Mouse (Mus musculus): ENCODE data around the gene Eif5a. TPM values are rescaled to one million over a fixed set of nuclear protein-coding genes. Genes with fewer than 3 reads are reported as not detected.

Gene Eif5a
- polyA plus RNA-seq, 1 experiment from 2014 or later, result 1,022 TPM

GRCm38 (mm10) chr11:69939181-69939580 lies 17.4 kb upstream of the Eif5a start:
- 68% methylated on average over 5 of the region's 5 CpGs for WGBS
- peaks cover 30% of the 10 kb centered on the region for H3K27me3 ChIP-seq (replicated peaks)
- no peak for ATAC-seq (replicated peaks)
- H3K9ac ChIP-seq, result no peak overlapping the region
- H3K9me3 ChIP-seq, result no peaks in the 10 kb centered on the region
- H3K36me3 ChIP-seq (replicated peaks), result no peaks in the 10 kb centered on the region
- no peak overlapping the region for H3K4me2 ChIP-seq
- peaks cover 23% of the 10 kb centered on the region for H3K4me1 ChIP-seq
- no peak overlapping the region for H3K27ac ChIP-seq
- no peak overlapping the region for H3K4me3 ChIP-seq

DNA sequence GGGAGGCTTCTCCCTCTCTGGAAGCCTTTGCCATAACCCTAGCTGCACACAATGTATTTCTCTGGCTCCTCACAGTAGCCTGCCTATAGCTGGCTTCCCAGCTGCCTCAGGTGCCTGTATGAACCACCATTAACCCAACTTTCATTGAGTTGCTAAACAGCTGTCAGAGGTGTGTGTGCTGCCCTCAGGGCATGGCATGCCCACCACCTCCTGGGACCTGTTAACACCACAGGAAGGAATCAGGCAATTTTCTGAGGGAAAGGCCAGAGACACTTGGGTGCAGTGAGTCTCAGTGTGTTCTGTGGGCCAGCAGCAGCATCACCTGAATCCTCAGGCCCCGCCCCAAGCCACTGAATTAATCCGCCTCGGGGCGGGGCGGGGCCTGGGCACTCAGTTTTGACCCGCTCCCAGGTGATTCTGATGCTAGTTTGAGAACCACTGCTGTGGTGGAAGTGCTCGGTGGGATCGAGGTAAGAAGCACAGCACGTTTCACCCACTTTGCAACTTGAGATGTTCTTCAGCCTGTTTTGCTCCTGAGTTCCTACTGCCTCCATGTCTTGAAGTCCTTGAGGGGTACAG lies 16.7 kb upstream of the Eif5a start:
- Histone ChIP-seq H3K27ac (no peak overlapping the region), H3K9ac (no peak overlapping the region), H3K4me2 (no peak overlapping the region), H3K4me3 (no peak overlapping the region), H3K36me3 (replicated peaks) (no peaks in the 10 kb centered on the region), H3K9me3 (no peaks in the 10 kb centered on the region), H3K27me3 (replicated peaks) (peaks cover 30% of the 10 kb centered on the region), H3K4me1 (peaks cover 23% of the 10 kb centered on the region)
- ATAC-seq (replicated peaks), result no peak
- 23% methylated on average over 9 of the region's 9 CpGs for WGBS

- Histone ChIP-seq H3K27ac (no peak overlapping the region), H3K4me1 (peaks cover 23% of the 10 kb centered on the region), H3K4me2 (no peak overlapping the region), H3K9me3 (no peaks in the 10 kb centered on the region), H3K9ac (no peak overlapping the region), H3K27me3 (replicated peaks) (peaks cover 30% of the 10 kb centered on the region), H3K36me3 (replicated peaks) (no peaks in the 10 kb centered on the region), H3K4me3 (no peak overlapping the region)
- ATAC-seq (replicated peaks), result no peak
- WGBS, result 66% methylated on average over 5 of the region's 5 CpGs
These were observed 16.1 kb upstream of the Eif5a start for GRCm38 (mm10) chr11:69937834-69938233.

- peaks cover 30% of the 10 kb centered on the region for H3K27me3 ChIP-seq (replicated peaks)
- WGBS, result 37% methylated on average over 4 of the region's 4 CpGs
- ATAC-seq (replicated peaks), result no peak
These were observed 15.6 kb upstream of the Eif5a start for GRCm38 (mm10) chr11:69937385-69937784.

DNA sequence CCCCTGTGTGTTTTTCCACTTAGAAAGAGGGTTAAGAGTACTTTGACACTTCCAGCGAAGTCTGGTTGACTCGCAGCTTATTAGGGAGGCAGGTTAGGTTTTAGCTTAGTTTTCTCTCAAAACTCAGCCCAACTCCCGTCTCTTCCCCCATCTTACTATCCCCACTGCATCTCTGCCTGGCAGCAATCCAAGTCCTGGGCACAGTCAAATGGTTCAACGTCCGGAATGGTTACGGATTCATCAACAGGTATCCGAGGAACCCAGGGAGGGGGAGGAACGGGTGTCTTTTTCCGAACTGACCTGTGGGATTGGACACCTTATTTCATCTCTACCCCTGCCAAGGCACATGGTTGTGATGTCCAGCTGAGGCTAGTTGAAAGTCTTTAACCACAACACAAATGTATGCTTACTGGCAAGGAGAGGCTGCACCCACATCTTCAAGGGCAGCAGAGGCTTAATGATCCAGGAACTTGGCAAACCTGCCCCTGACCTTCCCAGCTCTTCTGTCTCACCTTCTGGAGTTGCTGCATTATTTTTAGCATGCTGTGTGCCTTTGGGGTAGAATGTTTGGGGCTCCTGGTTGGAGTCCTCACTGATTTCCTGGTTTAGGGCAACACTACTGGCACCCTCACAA lies 15.1 kb upstream of the Eif5a start:
- Histone ChIP-seq H3K9ac (0 out of 2 replicates have a peak overlapping the region, but pooled peaks have one; percentile 40), H3K4me2 (peak overlapping the region; percentile 100), H3K27ac (no peak overlapping the region), H3K27me3 (replicated peaks) (peaks cover 30% of the 10 kb centered on the region), H3K36me3 (replicated peaks) (no peaks in the 10 kb centered on the region), H3K4me1 (peaks cover 23% of the 10 kb centered on the region), H3K4me3 (peak overlapping the region; percentile 63; the same call in 1 of the 2 replicates), H3K9me3 (no peaks in the 10 kb centered on the region)
- 40% methylated on average over 9 of the region's 9 CpGs for WGBS
- ATAC-seq (replicated peaks), result no peak

More at GRCm38 (mm10) chr11:69937385-69937784, 15.6 kb upstream of the Eif5a start:
- Histone ChIP-seq H3K4me1 (peaks cover 23% of the 10 kb centered on the region), H3K9ac (no peak overlapping the region), H3K4me3 (no peak overlapping the region), H3K27ac (no peak overlapping the region), H3K36me3 (replicated peaks) (no peaks in the 10 kb centered on the region), H3K9me3 (no peaks in the 10 kb centered on the region), H3K4me2 (no peak overlapping the region)

DNA sequence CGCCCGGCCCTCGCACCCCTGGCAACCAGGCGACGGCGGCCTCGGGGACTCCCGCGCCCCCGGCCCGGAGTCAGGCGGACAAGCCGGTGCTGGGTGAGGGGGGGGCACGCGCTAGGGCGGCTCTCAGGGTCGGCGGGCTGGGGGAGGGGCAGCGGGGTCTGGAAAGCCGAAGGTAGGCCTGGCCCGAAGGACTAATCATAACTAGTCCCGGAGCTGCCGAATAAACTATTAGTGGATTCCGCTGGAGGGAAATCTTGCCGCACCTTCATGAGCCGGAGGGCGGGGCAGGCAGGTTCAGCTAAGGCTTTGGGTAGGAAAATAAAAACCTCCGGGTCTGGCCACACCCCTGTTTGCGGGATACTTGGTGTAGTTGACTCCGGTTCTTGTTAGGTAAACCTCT lies 14.4 kb upstream of the Eif5a start:
- Histone ChIP-seq H3K27me3 (replicated peaks) (peaks cover 30% of the 10 kb centered on the region), H3K4me2 (peak overlapping the region; percentile 100), H3K4me3 (peak overlapping the region; percentile 63), H3K9me3 (no peaks in the 10 kb centered on the region), H3K36me3 (replicated peaks) (no peaks in the 10 kb centered on the region), H3K9ac (peak overlapping the region; percentile 40), H3K4me1 (peaks cover 23% of the 10 kb centered on the region), H3K27ac (peak overlapping the region; percentile 39; the same call in 1 of the 2 replicates)
- 1% methylated on average over 30 of the region's 30 CpGs for WGBS
- ATAC-seq (replicated peaks), result peak; percentile 11; the same call in 1 of the 2 replicates

- H3K4me2 ChIP-seq, result peak within 1 kb of the TSS; percentile 100
- 3% methylated on average over 37 of the region's 62 CpGs for WGBS
- peak; percentile 93 for ATAC-seq (replicated peaks)
- no peaks in the 10 kb centered on the region for H3K36me3 ChIP-seq (replicated peaks)
- H3K9me3 ChIP-seq, result no peaks in the 10 kb centered on the region
- H3K9ac ChIP-seq, result peak within 1 kb of the TSS; percentile 40
- H3K4me3 ChIP-seq, result peak within 1 kb of the TSS; percentile 63
- peaks cover 23% of the 10 kb centered on the region for H3K4me1 ChIP-seq
- H3K27ac ChIP-seq, result peak within 1 kb of the TSS; percentile 39; the same call in 1 of the 2 replicates
- peaks cover 30% of the 10 kb centered on the region for H3K27me3 ChIP-seq (replicated peaks)
These were observed 13.6 kb upstream of the Eif5a start, which contains the start of gene Ybx2 for GRCm38 (mm10) chr11:69935137-69935879. Ybx2 (plus strand) TSS chr11:69935796.

DNA sequence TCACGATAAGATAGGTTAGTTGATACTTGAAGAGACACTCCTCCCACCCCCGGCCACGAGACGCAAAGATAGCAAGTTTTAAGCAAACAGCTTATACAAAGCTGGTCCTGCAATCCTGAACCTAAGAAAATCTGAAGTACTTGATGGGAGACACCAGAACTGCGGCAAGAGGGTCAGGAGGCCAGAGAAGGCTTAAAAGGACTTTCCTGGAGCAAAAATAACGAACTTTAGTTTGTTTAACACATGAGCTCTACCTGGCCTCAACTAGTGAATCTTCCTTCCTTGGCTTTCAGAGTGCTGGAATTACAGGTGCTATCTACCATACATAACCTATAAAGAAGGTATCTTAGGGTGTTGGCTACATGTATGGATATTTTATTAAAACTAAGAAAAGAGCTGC lies 12.9 kb upstream of the Eif5a start:
- no peak overlapping the region for H3K9ac ChIP-seq
- WGBS, result 18% methylated on average over 6 of the region's 6 CpGs
- peak overlapping the region; percentile 100 for H3K4me2 ChIP-seq
- ATAC-seq (replicated peaks), result no peak
- no peaks in the 10 kb centered on the region for H3K9me3 ChIP-seq
- peaks cover 23% of the 10 kb centered on the region for H3K4me1 ChIP-seq
- H3K4me3 ChIP-seq, result no peak overlapping the region
- peaks cover 30% of the 10 kb centered on the region for H3K27me3 ChIP-seq (replicated peaks)
- no peak overlapping the region for H3K27ac ChIP-seq
- no peaks in the 10 kb centered on the region for H3K36me3 ChIP-seq (replicated peaks)

- Histone ChIP-seq H3K4me3 (no peak overlapping the region), H3K27me3 (replicated peaks) (peaks cover 27% of the 10 kb centered on the region), H3K4me1 (peaks cover 23% of the 10 kb centered on the region), H3K4me2 (peak overlapping the region; percentile 38), H3K27ac (no peak overlapping the region), H3K9me3 (no peaks in the 10 kb centered on the region), H3K36me3 (replicated peaks) (no peaks in the 10 kb centered on the region), H3K9ac (no peak overlapping the region)
- 1% methylated on average over 18 of the region's 18 CpGs for WGBS
- 0 out of 2 replicates have a peak, but pooled peaks have one; percentile 25 for ATAC-seq (replicated peaks)
These were observed 12.4 kb upstream of the Eif5a start for GRCm38 (mm10) chr11:69934169-69934568.

- no peak for ATAC-seq (replicated peaks)
- Histone ChIP-seq H3K27ac (no peak overlapping the region), H3K9me3 (no peaks in the 10 kb centered on the region), H3K4me3 (no peak overlapping the region), H3K4me1 (peaks cover 23% of the 10 kb centered on the region), H3K9ac (no peak overlapping the region), H3K27me3 (replicated peaks) (peaks cover 26% of the 10 kb centered on the region), H3K36me3 (replicated peaks) (no peaks in the 10 kb centered on the region), H3K4me2 (no peak overlapping the region)
- 80% methylated on average over 4 of the region's 4 CpGs for WGBS
These were observed 11.3 kb upstream of the Eif5a start for GRCm38 (mm10) chr11:69933066-69933465.

- Histone ChIP-seq H3K27me3 (replicated peaks) (peaks cover 18% of the 10 kb centered on the region), H3K36me3 (replicated peaks) (no peaks in the 10 kb centered on the region), H3K9ac (no peak overlapping the region), H3K4me2 (no peak overlapping the region), H3K4me3 (no peak overlapping the region), H3K9me3 (no peaks in the 10 kb centered on the region), H3K4me1 (peaks cover 23% of the 10 kb centered on the region), H3K27ac (no peak overlapping the region)
- 36% methylated on average over 3 of the region's 3 CpGs for WGBS
- no peak for ATAC-seq (replicated peaks)
These were observed 10.5 kb upstream of the Eif5a start for GRCm38 (mm10) chr11:69932254-69932653.

GRCm38 (mm10) chr11:69931769-69932168 lies 10.0 kb upstream of the Eif5a start:
- Histone ChIP-seq H3K9me3 (no peaks in the 10 kb centered on the region), H3K4me3 (no peak overlapping the region), H3K4me2 (no peak overlapping the region), H3K27me3 (replicated peaks) (peaks cover 13% of the 10 kb centered on the region), H3K27ac (no peak overlapping the region), H3K9ac (no peak overlapping the region), H3K4me1 (peaks cover 18% of the 10 kb centered on the region), H3K36me3 (replicated peaks) (no peaks in the 10 kb centered on the region)
- ATAC-seq (replicated peaks), result no peak
- WGBS, result 74% methylated on average over 8 of the region's 8 CpGs

Measured in midbrain, embryonic 15.5 days (tissue).